Mouse (Mus musculus) hindbrain, embryonic 14.5 days (tissue): ENCODE data around the gene Abcc4. TPM values are rescaled to one million over a fixed set of nuclear protein-coding genes. Genes with fewer than 3 reads are reported as not detected.
A peak's percentile ranks its signal among the peaks of the same experiment; 100 is the strongest.

Source experiments
- ATAC-seq: fragments of 200-750 bp; cut with Nextera tagmentation; 2 replicates; pipeline ENCODE4 v1.8.0; 2017; ENCODE audit warnings: moderate number of reproducible peaks, mild to moderate bottlenecking, moderate TSS enrichment, moderate library complexity; ENCODE audit not compliant: low FRiP score
- DNase-seq: peaks from one replicate; pipeline ENCODE4 v3.0.0-alpha.2; 2015; ENCODE audit warnings: low spot score
- H3K27ac ChIP-seq: fragments of 300-500 bp; sonication (generic); 2 replicates; pipeline ENCODE4 v1.5.1; 2014; ENCODE audit warnings: mild to moderate bottlenecking, moderate library complexity
- H3K27me3 ChIP-seq: fragments of 300-500 bp; sonication (generic); 2 replicates; pipeline ENCODE4 v1.6.1; 2014; ENCODE audit warnings: mild to moderate bottlenecking, low read length, mixed read lengths; ENCODE audit not compliant: control insufficient read depth, insufficient read depth
- H3K36me3 ChIP-seq: fragments of 300-500 bp; sonication (generic); replicated peaks from 2 replicates; pipeline ENCODE4 v1.6.1; 2014; ENCODE audit not compliant: control insufficient read depth, insufficient read depth
- H3K4me1 ChIP-seq: fragments of 300-500 bp; sonication (generic); replicated peaks from 2 replicates; pipeline ENCODE4 v1.6.1; 2014; ENCODE audit warnings: antibody characterized with exemption, low read length, mixed read lengths; ENCODE audit not compliant: control insufficient read depth, insufficient read depth
- H3K4me2 ChIP-seq: fragments of 300-500 bp; sonication (generic); replicated peaks from 2 replicates; pipeline ENCODE4 v1.6.1; 2014; ENCODE audit warnings: mild to moderate bottlenecking, moderate library complexity
- H3K4me3 ChIP-seq: fragments of 300-500 bp; sonication (generic); replicated peaks from 2 replicates; pipeline ENCODE4 v1.5.1; 2014; ENCODE audit warnings: mild to moderate bottlenecking, low read length
- H3K9ac ChIP-seq: fragments of 300-500 bp; sonication (generic); 2 replicates; pipeline ENCODE4 v1.6.1; 2014
- H3K9me3 ChIP-seq: fragments of 300-500 bp; sonication (generic); 2 replicates; pipeline ENCODE4 v1.6.1; 2016; ENCODE audit warnings: low read length; ENCODE audit not compliant: control insufficient read depth
- WGBS: fragments of 180-500 bp; shearing (Covaris S2); extraction: QIAGEN DNeasy Blood & Tissue Kit; methylation state at CpG from one replicate; pipeline ENCODE4 v1.1.7; 2014; 5-methylcytosine and 5-hydroxymethylcytosine counted together
- polyA plus RNA-seq: library from polyadenylated mRNA; unstranded; fragments of >200 nt; fragmentation: Nextera tagmentation; extraction: Ambion mirVana; gene quantifications from 2 replicates; pipeline ENCODE4 v1.2.1, GENCODE M21; 2014

The Abcc4 gene
- polyA plus RNA-seq, 1 experiment from 2014 or later, result 2.6 TPM

DNA sequence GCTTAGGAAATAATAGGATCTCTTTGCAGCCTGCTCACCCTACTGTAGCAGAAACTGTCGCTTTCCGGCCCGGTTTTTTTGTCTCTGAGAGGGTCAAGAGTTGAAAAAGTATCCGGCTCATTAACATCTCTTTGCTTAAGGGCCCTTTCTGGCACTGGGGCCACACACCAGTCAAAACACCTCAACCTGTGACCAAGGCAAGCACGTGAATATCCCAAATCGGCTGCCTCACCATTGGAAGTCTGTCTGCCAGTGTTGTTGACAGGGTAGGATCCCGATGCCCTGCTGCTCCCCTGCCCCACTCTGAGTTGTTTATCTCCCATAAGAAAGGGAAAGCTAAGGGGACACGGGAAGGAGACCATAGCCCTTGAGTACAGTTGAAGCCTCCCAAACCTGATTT, 7.8 kb upstream of the Abcc4 start:
- no peaks in the 10 kb centered on the region for H3K36me3 ChIP-seq
- H3K27ac ChIP-seq, result no peak overlapping the region
- WGBS, result 5% methylated on average over 8 of the region's 8 CpGs
- no peaks in the 10 kb centered on the region for H3K9me3 ChIP-seq
- DNase-seq (no peak), ATAC-seq (no peak)
- peak overlapping the region; percentile 55 for H3K9ac ChIP-seq
- H3K27me3 ChIP-seq, result no peaks in the 10 kb centered on the region; the same call in 1 of the 2 replicates
- H3K4me2 ChIP-seq, result peak overlapping the region; percentile 64
- H3K4me3 ChIP-seq, result peak overlapping the region; percentile 31
- peaks cover 16% of the 10 kb centered on the region for H3K4me1 ChIP-seq

GRCm38 (mm10) chr14:118713408-118713807, 7.4 kb upstream of the Abcc4 start:
- no peak for DNase-seq
- Histone ChIP-seq H3K27me3 (no peaks in the 10 kb centered on the region), H3K9ac (peak overlapping the region; percentile 55), H3K4me2 (peak overlapping the region; percentile 64), H3K36me3 (no peaks in the 10 kb centered on the region), H3K4me1 (peaks cover 16% of the 10 kb centered on the region), H3K4me3 (peak overlapping the region; percentile 31), H3K9me3 (no peaks in the 10 kb centered on the region), H3K27ac (no peak overlapping the region)
- 1% methylated on average over 18 of the region's 18 CpGs for WGBS
- peak; percentile 32; the same call in 1 of the 2 replicates for ATAC-seq

- H3K4me3 ChIP-seq, result 0 out of 2 replicates have a peak overlapping the region, but pooled peaks have one; percentile 31
- no peak for DNase-seq
- WGBS, result 48% methylated on average over 5 of the region's 5 CpGs
Observed at GRCm38 (mm10) chr14:118712889-118713288, 6.9 kb upstream of the Abcc4 start.

DNA sequence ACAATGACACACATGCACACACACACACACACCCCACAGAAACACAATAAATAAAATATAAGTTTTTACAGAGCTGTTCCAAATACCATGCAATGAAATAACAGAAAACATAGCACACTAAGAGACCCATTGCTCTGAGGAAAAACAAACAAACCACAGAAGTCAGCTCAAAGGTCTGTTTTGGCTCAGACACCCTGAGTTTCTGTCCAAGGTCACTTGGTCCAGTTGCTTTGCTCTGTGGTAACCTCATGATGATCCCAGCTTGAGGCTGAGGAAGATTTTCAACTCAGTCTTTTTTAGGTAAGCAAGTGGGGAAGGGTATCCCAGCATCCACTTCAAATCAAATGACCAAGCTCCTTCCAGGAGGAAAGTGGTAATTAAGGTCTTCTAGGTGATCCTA, 4.9 kb upstream of the Abcc4 start:
- ATAC-seq, result no peak
- Histone ChIP-seq H3K27ac (no peak overlapping the region), H3K9me3 (no peaks in the 10 kb centered on the region), H3K36me3 (no peaks in the 10 kb centered on the region), H3K4me1 (peaks cover 24% of the 10 kb centered on the region), H3K4me2 (no peak overlapping the region), H3K9ac (no peak overlapping the region), H3K27me3 (peaks cover 8% of the 10 kb centered on the region), H3K4me3 (no peak overlapping the region)
- no peak for DNase-seq

More at GRCm38 (mm10) chr14:118712889-118713288, 6.9 kb upstream of the Abcc4 start:
- peak overlapping the region; percentile 64 for H3K4me2 ChIP-seq
- H3K36me3 ChIP-seq, result no peaks in the 10 kb centered on the region
- ATAC-seq, result no peak
- H3K27me3 ChIP-seq, result no peaks in the 10 kb centered on the region
- no peak overlapping the region for H3K27ac ChIP-seq
- no peaks in the 10 kb centered on the region for H3K9me3 ChIP-seq
- no peak overlapping the region for H3K9ac ChIP-seq
- H3K4me1 ChIP-seq, result peaks cover 16% of the 10 kb centered on the region

DNA sequence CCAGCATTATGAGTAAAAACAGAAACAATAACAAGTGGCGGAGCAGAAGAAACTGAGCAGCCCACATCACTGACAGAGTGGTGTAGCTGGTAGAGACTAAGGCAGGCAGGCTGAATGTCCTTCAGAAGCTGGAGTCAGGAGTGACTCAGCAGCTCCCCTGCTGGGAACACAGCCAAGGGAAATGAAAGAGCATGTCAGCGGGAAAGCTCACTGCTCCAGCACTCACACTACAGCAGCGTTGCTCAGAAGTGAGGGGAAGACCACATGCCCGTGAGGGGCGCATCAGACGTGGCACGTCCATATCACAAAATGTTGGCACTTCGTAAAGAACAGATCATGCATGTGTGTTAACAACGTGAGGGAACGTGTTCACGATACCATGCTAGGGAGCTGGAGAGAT, 3.7 kb upstream of the Abcc4 start:
- Histone ChIP-seq H3K36me3 (no peaks in the 10 kb centered on the region), H3K9me3 (no peaks in the 10 kb centered on the region), H3K9ac (no peak overlapping the region), H3K27ac (peak overlapping the region; percentile 26; the same call in 1 of the 2 replicates), H3K4me3 (no peak overlapping the region), H3K27me3 (peaks cover 12% of the 10 kb centered on the region), H3K4me2 (no peak overlapping the region), H3K4me1 (peaks cover 32% of the 10 kb centered on the region)
- DNase-seq, result peak; percentile 85
- 26% methylated on average over 11 of the region's 11 CpGs for WGBS
- ATAC-seq, result peak; percentile 61

DNA sequence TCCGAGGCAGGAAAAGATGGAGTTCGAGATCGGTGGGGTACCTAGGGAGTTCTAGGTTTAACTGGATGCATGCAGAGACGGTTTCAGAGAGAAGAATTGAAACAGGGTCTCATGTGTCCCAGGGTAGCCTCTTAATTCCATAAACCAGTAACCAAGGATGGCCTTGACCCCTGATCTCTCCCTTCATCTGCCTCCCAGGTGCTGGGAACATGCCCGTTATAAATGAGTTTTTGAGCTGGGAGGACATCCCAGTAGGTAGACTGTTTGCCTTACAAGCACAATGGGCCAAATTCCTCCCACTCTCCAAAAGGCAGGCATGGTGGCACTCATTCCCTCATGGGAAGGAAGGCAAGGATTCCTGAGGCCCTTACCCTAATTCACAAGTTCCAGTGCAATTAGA, 2.1 kb upstream of the Abcc4 start:
- no peak for DNase-seq
- H3K9ac ChIP-seq, result no peak overlapping the region
- 74% methylated on average over 5 of the region's 5 CpGs for WGBS
- no peak overlapping the region for H3K4me2 ChIP-seq
- no peaks in the 10 kb centered on the region for H3K9me3 ChIP-seq
- peaks cover 22% of the 10 kb centered on the region for H3K4me1 ChIP-seq
- H3K27ac ChIP-seq, result no peak overlapping the region
- H3K36me3 ChIP-seq, result no peaks in the 10 kb centered on the region
- H3K4me3 ChIP-seq, result no peak overlapping the region
- ATAC-seq, result no peak
- H3K27me3 ChIP-seq, result peaks cover 17% of the 10 kb centered on the region

- H3K4me2 ChIP-seq, result peak overlapping the region; percentile 92
- no peak for ATAC-seq
- peaks cover 20% of the 10 kb centered on the region for H3K4me1 ChIP-seq
- no peak overlapping the region for H3K27ac ChIP-seq
- H3K27me3 ChIP-seq, result peaks cover 17% of the 10 kb centered on the region
- no peaks in the 10 kb centered on the region for H3K9me3 ChIP-seq
- H3K36me3 ChIP-seq, result no peaks in the 10 kb centered on the region
- H3K9ac ChIP-seq, result peak overlapping the region; percentile 64; the same call in 1 of the 2 replicates
- DNase-seq, result no peak
- WGBS, result 86% methylated on average over 11 of the region's 11 CpGs
- peak overlapping the region; percentile 58 for H3K4me3 ChIP-seq
Observed at GRCm38 (mm10) chr14:118706962-118707361, 943 bp upstream of the Abcc4 start.

GRCm38 (mm10) chr14:118705465-118705807, 583 bp downstream of the Abcc4 start:
- no peaks in the 10 kb centered on the region for H3K36me3 ChIP-seq
- H3K4me1 ChIP-seq, result peaks cover 20% of the 10 kb centered on the region
- H3K9me3 ChIP-seq, result no peaks in the 10 kb centered on the region
- peak overlapping the region; percentile 64 for H3K9ac ChIP-seq
- 1% methylated on average over 9 of the region's 10 CpGs for WGBS
- DNase-seq, result no peak
- H3K4me2 ChIP-seq, result peak overlapping the region; percentile 92
- H3K4me3 ChIP-seq, result peak overlapping the region; percentile 58
- no peak overlapping the region; the same call in 1 of the 2 replicates for H3K27ac ChIP-seq
- H3K27me3 ChIP-seq, result peaks cover 17% of the 10 kb centered on the region
- 0 out of 2 replicates have a peak, but pooled peaks have one; percentile 1 for ATAC-seq

GRCm38 (mm10) chr14:118703363-118703762, 2.7 kb downstream of the Abcc4 start:
- H3K9ac ChIP-seq, result no peak overlapping the region
- no peaks in the 10 kb centered on the region for H3K36me3 ChIP-seq
- no peak overlapping the region for H3K27ac ChIP-seq
- peaks cover 16% of the 10 kb centered on the region; the same call in 1 of the 2 replicates for H3K4me1 ChIP-seq
- DNase-seq (no peak), ATAC-seq (no peak)
- WGBS, result 63% methylated on average over 9 of the region's 9 CpGs
- H3K9me3 ChIP-seq, result no peaks in the 10 kb centered on the region
- peaks cover 17% of the 10 kb centered on the region for H3K27me3 ChIP-seq
- H3K4me3 ChIP-seq, result no peak overlapping the region
- no peak overlapping the region for H3K4me2 ChIP-seq
